Mouse (Mus musculus) brain, embryonic 18.5 days (tissue): ENCODE measurements around the gene Cyp2t4.

Experiments used
- DNase-seq: peaks from one replicate; pipeline ENCODE4 v3.0.0-alpha.2; 2012; ENCODE audit warnings: low read depth, low spot score

Gene Cyp2t4

DNA sequence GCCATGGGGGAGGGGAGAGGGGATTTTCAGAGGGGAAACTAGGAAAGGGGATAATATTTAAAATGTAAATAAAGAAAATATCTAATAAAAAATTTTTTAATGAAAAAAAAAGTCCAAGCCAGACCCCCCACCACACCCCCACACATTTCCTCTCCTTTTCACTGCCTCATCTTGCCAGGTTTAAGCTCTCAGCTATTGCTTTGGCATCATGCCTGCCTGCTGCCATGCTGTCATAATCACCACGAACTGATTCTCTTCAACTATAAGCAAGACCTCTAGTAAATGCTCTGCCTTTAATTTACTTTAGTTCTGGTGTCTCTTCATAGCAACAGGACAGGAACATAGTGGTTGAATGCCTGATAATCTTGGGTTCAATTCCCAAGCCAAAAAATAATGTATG, 29.0 kb downstream of the Cyp2t4 start:
- no peak for DNase-seq

DNA sequence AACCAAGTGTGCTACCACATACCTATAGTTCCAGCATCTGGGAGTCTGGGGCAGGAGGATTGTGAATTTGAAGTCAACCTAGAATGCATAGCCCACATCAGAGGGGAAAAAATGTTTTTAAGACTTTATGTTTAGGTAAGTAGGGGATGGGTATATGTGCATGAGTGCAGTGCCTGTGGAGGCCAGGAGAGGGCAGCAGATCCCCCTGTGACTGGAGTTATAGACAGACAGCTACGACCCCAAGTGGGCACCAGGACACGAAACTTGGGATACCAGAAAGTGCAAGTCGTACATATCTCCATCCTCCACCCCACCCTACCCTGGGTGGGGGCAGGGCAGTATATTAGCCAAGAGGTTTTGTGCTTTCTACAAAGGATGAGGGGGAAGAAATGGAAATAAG, 31.4 kb downstream of the Cyp2t4 start:
- no peak for DNase-seq

DNA sequence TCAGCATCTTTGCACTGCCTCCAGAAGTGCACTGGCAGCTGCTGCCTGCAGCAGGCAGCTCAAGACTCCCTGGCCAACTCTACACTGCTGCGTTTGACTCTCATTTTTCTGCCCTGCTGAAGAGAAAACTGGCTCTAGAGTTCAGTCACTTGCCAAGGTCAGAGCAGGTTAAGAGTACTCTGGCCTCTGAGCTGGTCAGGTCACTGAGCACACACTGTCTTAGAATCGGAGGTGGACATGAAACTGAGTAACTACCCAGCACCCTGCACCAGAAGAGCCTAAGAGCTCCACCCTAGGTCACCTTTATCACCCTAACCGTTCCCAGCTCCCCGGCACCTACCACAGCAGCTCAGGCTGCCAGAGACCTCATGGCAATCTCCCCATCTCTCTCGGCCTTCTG, 32.5 kb downstream of the Cyp2t4 start:
- no peak for DNase-seq

- DNase-seq = no peak
These were observed 35.9 kb downstream of the Cyp2t4 start for GRCm38 (mm10) chr7:27189271-27189931.

DNA sequence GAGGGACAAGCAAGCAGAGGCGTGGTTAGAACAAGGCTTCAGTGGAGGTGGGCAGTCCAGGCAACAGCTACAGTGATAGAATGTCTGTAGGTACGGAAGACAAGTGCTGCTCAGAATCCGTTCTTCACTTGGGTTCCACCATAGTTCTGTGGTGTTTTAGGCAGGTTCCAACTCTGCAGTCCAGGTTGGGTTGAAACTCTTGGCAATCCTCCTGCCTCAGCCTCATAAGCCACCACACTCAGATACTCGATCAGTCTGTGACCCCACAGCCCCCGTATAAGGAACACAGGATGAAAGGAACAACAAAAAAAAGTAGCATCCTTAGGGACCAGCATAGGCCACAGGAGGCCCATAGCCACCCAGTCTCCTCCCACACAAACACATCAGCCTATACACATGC, 38.9 kb downstream of the Cyp2t4 start:
- no peak for DNase-seq

DNA sequence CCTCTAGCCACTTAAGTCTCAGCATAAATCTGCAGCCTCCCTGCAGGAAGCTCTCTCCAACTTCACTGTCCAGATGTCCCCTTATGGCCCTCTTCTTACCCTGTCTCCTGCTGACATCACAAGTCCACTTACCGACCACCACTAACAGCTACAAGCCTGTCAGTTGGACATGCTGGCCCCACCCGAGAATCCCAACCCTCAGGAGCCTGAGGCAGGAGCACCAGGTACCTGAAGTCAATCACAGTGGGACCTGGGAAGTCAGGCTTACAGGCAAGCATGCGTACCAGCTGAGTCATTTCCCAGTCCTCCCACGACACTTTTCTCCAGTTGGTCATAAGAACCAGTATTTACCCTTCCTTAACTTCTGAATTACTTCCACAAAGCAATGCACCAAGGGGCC, 40.2 kb downstream of the Cyp2t4 start:
- DNase-seq = no peak

DNA sequence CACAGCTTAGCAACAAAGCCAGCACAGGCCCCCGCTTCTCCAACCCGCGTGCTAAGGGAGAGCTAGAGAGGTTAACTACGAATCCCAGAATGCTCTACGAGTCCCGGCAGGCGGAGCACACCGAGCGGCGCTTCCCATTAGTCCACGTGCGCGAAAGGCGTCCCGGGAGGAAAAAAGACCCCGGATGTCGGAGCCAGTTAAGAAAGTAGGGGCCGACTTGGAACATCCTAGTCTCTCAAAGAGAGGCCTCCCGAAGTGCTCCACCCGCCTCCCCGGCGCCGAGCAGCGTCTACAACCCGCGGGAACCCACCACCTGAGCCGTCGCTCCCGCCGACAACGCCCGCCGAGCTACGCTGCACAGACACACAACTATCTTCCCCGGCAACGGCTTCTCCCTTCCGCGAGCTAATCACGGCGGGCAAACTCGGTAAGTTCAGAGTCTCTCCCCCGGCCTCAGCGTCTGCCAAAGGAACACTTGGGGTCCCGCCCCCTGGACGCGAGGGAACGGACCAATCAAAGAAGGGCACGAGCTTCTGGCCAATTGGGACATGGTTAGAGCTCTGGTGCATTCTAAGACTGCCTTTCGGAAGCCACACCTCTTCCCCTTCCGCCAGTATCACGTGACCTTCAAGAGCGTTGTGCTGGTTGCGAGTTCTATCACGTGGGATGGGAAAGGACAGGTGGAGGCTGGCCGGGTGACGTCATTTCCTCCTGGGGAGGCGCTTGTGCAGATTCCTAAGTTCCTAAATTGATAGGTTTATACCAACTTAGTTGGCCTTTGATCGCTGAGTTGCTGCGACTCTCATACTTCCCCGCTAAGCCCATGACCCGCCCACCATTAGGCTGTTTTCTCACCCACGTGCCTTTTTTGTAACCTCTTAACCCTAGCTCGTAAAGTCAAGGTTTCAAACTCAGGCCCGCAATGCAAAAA, 42.4 kb downstream of the Cyp2t4 start, which contains the start of the genes BC024978 and Snrpa:
BC024978 (plus strand) TSS at position 101 of the 931 bp plus-strand sequence.
Snrpa (minus strand) TSS at position 591 of the 931 bp plus-strand sequence.
- DNase-seq = peak; percentile 100

- no peak for DNase-seq
These were observed 43.6 kb downstream of the Cyp2t4 start for GRCm38 (mm10) chr7:27197136-27197535.

GRCm38 (mm10) chr7:27197634-27198033, 44.1 kb downstream of the Cyp2t4 start:
- no peak for DNase-seq

DNA sequence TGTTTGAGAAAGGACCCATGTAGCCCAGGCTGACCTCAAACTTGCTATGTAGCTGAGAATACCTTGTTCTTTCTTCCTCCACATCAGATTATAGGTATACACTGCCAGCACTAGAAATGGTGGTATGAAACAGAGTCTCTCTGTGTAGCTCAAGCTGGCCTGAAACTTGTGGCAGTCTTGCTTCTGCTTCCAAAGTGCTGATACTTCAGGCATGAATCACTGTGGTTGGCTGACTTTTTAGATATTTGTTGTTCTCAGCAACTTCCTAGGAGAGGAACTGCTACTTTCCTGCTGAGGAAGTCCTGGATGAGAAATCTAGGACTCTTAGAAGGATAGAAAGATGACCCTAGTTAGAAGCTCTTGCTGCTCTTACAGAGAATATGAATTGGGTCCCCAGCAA, 44.8 kb downstream of the Cyp2t4 start:
- DNase-seq = no peak

GRCm38 (mm10) chr7:27198779-27199178, 45.3 kb downstream of the Cyp2t4 start:
- DNase-seq = no peak

GRCm38 (mm10) chr7:27203730-27204449, 50.4 kb downstream of the Cyp2t4 start:
- no peak for DNase-seq
